In genomic region chr11:83409087-83409754, GRCm38 (mm10) we compare ENCODE assay signal across 9 mouse cellular contexts. TPM values are rescaled to one million over a fixed set of nuclear protein-coding genes. Genes with fewer than 3 reads are reported as not detected.
DNase-seq lines count a peak whose midpoint lies in the region; ATAC-seq lines count a peak whose summit lies in the region.
"Had no signal": no experiment of that assay in that cellular context is flagged by ENCODE, and none has a peak within 500 bp of the region (broad histone marks: within the 10 kb centered on the region; RNA-seq: fewer than 3 reads in every experiment).

TSS of gene Rasl10b (plus strand) at chr11:83409137.

- H3K27ac ChIP-seq in embryonic facial prominence, embryonic 12.5 days, result no peak within 1 kb of the TSS
- peak within 1 kb of the TSS; percentile 31; the same call in 1 of the 2 replicates for H3K27ac ChIP-seq in midbrain, embryonic 12.5 days (replicated peaks)
- H3K27ac ChIP-seq: macrophage had no signal

- 2% methylated on average over 23 of the region's 44 CpGs for WGBS in embryonic facial prominence, embryonic 12.5 days
- WGBS in midbrain, embryonic 12.5 days, result under 1% methylated on average over 18 of the region's 44 CpGs

- 0 out of 2 replicates have a peak, but pooled peaks have one; percentile 35 for ATAC-seq in embryonic facial prominence, embryonic 12.5 days (ENCODE audit: insufficient number of reproducible peaks, insufficient read depth, low FRiP score, low TSS enrichment)
- ATAC-seq in midbrain, embryonic 12.5 days (ENCODE audit: low FRiP score, low read depth), result peak; percentile 80

- H3K36me3 ChIP-seq in embryonic facial prominence, embryonic 12.5 days, result no peaks in the 10 kb centered on the region
- no peaks in the 10 kb centered on the region for H3K36me3 ChIP-seq in midbrain, embryonic 12.5 days

- peak within 1 kb of the TSS; percentile 93 for H3K4me2 ChIP-seq in embryonic facial prominence, embryonic 12.5 days (replicated peaks)
- H3K4me2 ChIP-seq in midbrain, embryonic 12.5 days (replicated peaks), result peak within 1 kb of the TSS; percentile 89

- DNase-seq in frontal cortex, postnatal 10 days (ENCODE audit: low spot score in 2 of 2), result peak; percentile 40 to 46
- no peak for DNase-seq in frontal cortex, postnatal 25 days (ENCODE audit: low spot score in 2 of 2)
- DNase-seq in adrenal gland, postnatal 10 days, result peak; percentile 60
- peak; percentile 48 for DNase-seq in heart, postnatal 4 days
- peak in 1 of 2 experiments; percentile 42 for DNase-seq in layer of hippocampus, postnatal 36 days
- no peak for DNase-seq in spleen, postnatal 10 days (ENCODE audit: low spot score in 2 of 2)

- peak within 1 kb of the TSS; percentile 73 for H3K4me3 ChIP-seq in embryonic facial prominence, embryonic 12.5 days
- peak within 1 kb of the TSS; percentile 84 for H3K4me3 ChIP-seq in midbrain, embryonic 12.5 days

- peak within 1 kb of the TSS; percentile 85 for H3K9ac ChIP-seq in embryonic facial prominence, embryonic 12.5 days
- peak within 1 kb of the TSS; percentile 87 for H3K9ac ChIP-seq in midbrain, embryonic 12.5 days (replicated peaks)

- H3K27me3 ChIP-seq in embryonic facial prominence, embryonic 12.5 days, result peaks cover 9% of the 10 kb centered on the region; the same call in 1 of the 2 replicates
- peaks cover 15% of the 10 kb centered on the region for H3K27me3 ChIP-seq in midbrain, embryonic 12.5 days

- H3K9me3 ChIP-seq in embryonic facial prominence, embryonic 12.5 days, result no peaks in the 10 kb centered on the region
- no peaks in the 10 kb centered on the region for H3K9me3 ChIP-seq in midbrain, embryonic 12.5 days

- H3K4me1 ChIP-seq in embryonic facial prominence, embryonic 12.5 days, result peaks cover 6% of the 10 kb centered on the region; the same call in 1 of the 2 replicates
- H3K4me1 ChIP-seq in midbrain, embryonic 12.5 days, result peaks cover 15% of the 10 kb centered on the region

RNA-seq across cellular contexts. Expression of gene Rasl10b, which starts in this region (rescaled TPM):
- 1 to 10 TPM; 8.5 to 9.1 TPM for total RNA-seq in adrenal gland, postnatal 10 days (2021)
- 6.3 and 6.9 TPM in 2 replicates for polyA plus RNA-seq in embryonic facial prominence, embryonic 12.5 days (2016; fragmentation: Nextera tagmentation; extraction: Ambion mirVana)
- 10 to 100 TPM; 31.5 to 32.3 TPM for total RNA-seq in heart, postnatal 4 days (2021)
- total RNA-seq in layer of hippocampus, postnatal 36 days (2021), result 100 to 1,000 TPM; 223 to 227 TPM
- 13.6 and 13.9 TPM in 2 replicates for polyA plus RNA-seq in midbrain, embryonic 12.5 days (2016; fragmentation: Nextera tagmentation; extraction: Ambion mirVana)

Comparison
In these comparisons a context has a peak if more than half of its experiments do, and no peak if none do; other contexts are left out.
1. RNA of gene Rasl10b (total RNA-seq): 223 to 227 TPM in layer of hippocampus, postnatal 36 days; 31.5 to 32.3 TPM in heart, postnatal 4 days and 8.5 to 9.1 TPM in adrenal gland, postnatal 10 days; every median in the first group is over 4 times any median in the second.
2. DNase-seq: peak in frontal cortex, postnatal 10 days (2 of 2), adrenal gland, postnatal 10 days (single experiment) and heart, postnatal 4 days (single experiment); none in frontal cortex, postnatal 25 days (0 of 2) and spleen, postnatal 10 days (0 of 2).